Mouse (Mus musculus) G1E (cell line): ENCODE data around the gene Clec2i.
"Not testable (repeated sequence)": the region's sequence is repeated elsewhere in the genome, so short reads cannot be mapped to it uniquely, and the experiment has no call there.

Source experiments
- CTCF ChIP-seq: IDR thresholded peaks from 2 replicates; pipeline ENCODE4 v1.5.1; 2012; ENCODE audit warnings: low read depth, low read length, inconsistent platforms, mixed read lengths
- GATA1 ChIP-seq: IDR thresholded peaks from 2 replicates; pipeline ENCODE4 v1.6.1; 2012; ENCODE audit warnings: borderline replicate concordance, low read length, inconsistent platforms, mixed read lengths
- GATA2 ChIP-seq: IDR thresholded peaks from 2 replicates; pipeline ENCODE4 v1.6.1; 2012; ENCODE audit warnings: low read depth, low read length, inconsistent platforms, borderline replicate concordance
- POLR2AphosphoS5 ChIP-seq: IDR thresholded peaks from 2 replicates; pipeline ENCODE4 v1.6.1; 2012; ENCODE audit warnings: low read depth, low read length, inconsistent platforms; ENCODE audit not compliant: insufficient replicate concordance
- TAL1 ChIP-seq: conservative IDR thresholded peaks from 2 replicates; pipeline ENCODE4 v1.6.1; 2012; ENCODE audit warnings: low read depth, low read length, inconsistent platforms, mixed read lengths

DNA sequence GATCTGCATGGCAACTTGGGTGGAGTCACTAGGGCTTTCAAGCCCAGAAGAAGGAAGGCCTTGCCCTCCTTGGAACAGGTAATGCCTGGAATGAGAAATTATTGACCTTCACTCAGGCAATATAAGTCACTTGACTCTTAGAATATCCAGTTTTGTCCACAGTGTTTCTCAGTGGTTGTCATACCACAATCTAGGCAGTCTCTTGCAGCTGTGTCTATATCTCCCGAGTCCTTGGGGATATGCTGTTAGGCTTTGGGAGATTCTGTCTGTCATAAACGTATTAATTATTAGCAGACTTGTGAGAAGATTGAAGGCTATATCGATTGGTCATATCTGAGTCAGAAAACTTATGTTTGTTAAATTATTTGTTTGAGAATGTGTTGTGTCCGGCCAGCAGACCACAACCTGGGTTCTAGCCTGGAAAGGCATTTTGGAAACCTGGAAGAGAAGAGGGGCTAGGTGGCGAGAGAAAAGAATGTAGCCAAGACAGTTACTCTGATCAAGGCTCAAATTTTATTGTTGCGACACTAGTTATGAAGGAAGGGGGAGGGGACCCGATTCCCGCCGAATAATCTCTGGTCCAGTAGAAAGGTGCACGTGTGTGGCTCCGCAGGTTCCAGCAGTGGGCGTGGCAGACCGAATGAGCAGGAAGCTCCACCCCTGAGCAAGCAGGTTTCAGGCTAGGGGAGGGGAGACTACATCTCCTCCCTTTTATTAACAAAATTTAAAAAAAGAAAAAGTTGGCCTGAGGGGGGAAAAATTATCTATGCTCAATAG, 48.7 kb downstream of the Clec2i start:
- TF ChIP-seq CTCF, GATA1, POLR2AphosphoS5, TAL1, GATA2: not testable (repeated sequence)
